Mouse (Mus musculus) liver, adult (tissue): ENCODE measurements around the gene Ube2z.

ENCODE experiments used
- GATA4 ChIP-seq: IDR thresholded peaks from 2 replicates; pipeline ENCODE4 v1.6.1; 2014; ENCODE audit warnings: mild to moderate bottlenecking, low read length; ENCODE audit not compliant: insufficient replicate concordance

Gene Ube2z

DNA sequence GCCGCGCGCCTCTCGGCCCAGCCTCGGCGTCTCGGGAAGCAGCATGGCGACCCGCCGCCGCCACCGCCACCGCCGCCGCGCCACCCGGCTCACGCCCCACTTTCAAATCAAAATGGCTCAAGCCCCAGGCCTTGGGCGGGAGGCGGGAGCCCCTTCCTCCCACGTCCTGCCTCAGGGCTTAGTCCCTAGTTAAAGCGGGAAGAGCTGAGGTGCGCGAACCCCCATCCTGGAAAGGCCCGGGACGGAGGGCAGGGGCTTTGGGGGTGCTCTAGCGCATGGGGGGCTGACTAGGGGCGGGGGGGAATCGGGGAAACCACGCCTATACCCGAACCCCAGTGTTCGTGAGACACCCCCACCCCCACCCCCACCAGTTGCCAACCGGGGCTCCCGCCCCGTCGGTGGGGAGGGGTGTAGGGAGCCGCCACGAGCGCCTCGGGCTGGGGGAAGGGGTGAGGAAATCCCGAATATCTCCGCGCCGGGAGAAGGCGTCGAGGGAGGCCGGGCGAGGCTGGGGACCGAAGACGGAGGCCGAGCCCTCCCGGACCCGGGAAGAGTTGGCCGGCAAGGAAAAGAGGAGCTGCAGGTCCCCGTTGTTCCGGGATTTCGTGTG lies 60.3 kb downstream of the Ube2z start:
- TF ChIP-seq GATA4 = no peak

DNA sequence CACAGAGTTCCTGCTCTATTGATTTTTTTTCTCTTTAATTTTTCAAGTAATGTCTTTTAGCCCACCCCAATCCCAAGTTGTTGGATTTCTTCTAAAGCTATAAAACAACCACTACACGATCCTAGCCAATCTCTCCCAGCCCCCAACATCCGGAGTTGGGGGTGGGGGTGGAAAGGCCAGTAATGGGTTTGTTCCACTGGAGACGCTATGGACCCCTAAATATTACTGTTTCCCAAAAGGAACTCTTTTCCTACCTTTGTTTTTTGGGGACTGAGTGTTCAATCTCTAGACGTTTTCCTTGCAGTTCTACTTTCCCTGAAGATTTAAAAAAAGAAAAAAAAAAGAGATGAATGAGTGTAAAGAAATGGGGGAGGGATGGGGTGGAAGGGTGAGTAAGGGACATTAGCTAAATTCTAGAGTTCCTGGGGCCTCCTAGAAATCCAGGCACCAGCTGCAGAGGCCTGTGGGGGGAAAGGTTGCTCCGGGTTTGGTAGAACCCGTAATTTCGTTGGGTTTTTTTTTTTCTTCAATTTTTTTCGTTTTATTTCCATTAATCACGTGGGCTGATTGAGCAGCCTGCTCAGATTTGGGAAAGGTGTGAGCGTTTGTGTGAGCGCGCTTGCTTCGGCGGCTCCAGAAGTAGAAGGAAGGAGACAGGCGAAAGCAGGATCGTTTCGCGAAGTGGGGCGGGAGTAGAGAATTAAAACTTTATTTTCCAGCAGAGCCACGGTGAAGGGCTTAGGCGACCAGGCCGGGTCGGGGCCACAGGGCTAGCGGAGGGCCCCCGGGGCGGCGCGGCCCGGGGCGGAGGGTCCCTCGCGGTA lies 61.0 kb downstream of the Ube2z start:
- no peak for TF ChIP-seq GATA4

DNA sequence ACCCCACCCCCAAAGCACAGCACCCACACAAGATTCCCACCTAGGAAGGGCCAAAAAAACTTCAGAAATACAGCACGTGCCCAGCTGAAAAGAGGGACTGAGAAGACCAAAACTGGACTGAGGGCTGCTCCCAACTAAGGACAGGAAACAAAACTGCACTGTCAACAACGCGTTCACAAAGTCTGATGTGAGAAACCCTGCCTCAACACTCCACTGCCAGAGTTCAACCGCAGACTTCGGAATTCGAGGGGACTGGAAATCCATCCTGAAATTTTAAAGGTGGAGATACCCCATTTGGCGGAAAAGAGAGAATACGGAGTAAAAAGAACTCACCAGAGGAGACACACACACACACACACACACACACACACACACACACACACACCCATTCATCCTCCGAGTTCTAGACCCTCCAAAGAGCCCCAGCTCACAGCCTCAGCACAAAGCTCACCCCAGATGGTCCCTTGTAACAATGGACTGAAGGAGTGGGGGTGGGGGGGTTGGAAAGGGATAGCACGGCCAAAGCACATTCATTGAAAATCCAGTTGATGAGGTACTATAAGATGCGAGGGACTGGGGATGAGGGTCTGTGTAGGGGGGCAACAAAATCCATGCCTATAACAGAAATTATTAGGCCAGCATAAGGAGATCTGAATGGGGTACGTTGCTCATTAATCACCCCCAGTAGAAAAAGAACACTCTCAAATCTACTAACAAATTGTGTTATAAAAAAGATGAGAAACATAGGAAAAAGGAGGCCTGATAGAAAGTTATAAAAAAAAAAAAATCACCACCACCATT lies 61.9 kb downstream of the Ube2z start:
- TF ChIP-seq GATA4 = no peak
